Mouse (Mus musculus): ENCODE measurements around the gene Gmfg. TPM values are rescaled to one million over a fixed set of nuclear protein-coding genes. Genes with fewer than 3 reads are reported as not detected.

The Gmfg gene
- polyA plus RNA-seq, 1 experiment from 2014 or later = 30.5 TPM

DNA sequence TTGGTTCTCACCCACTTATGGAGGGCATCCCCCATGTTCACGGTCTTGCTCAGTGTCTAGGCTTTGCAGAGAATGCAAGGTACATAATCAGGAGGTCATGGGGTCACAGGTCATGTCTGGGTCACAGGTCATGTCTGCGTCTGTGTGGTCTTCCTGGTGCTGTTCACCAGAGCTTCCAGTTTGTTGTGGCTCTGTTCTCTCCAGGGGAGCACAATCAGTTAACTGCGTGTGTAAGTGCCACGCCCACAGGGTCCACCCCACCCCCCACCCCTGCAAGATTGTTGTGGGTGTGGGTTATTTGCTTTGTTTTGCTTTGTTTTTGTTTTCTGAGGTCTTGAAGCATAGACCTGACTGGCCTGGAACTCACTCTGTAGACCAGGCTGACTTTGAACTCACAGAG, 46.9 kb downstream of the Gmfg start:
- 0 out of 2 replicates have a peak, but pooled peaks cover 4% of the 10 kb centered on the region for H3K27me3 ChIP-seq (ENCODE audit: insufficient read depth, low read length)
- no peaks in the 10 kb centered on the region for H3K36me3 ChIP-seq (ENCODE audit: insufficient read depth)
- no peak overlapping the region for H3K4me2 ChIP-seq
- H3K27ac ChIP-seq (ENCODE audit: low read depth) = no peak overlapping the region
- WGBS = 23% methylated on average over 4 of the region's 4 CpGs
- ATAC-seq (ENCODE audit: insufficient read depth) = no peak
- H3K4me3 ChIP-seq (ENCODE audit: low read depth, low read length) = no peak overlapping the region
- no peak for DNase-seq
- H3K4me1 ChIP-seq (ENCODE audit: insufficient read depth) = no peaks in the 10 kb centered on the region
- no peaks in the 10 kb centered on the region for H3K9me3 ChIP-seq (ENCODE audit: low read depth, low read length)
- H3K9ac ChIP-seq = no peak overlapping the region
- no peak for TF ChIP-seq CTCF (IDR thresholded peaks at IDR 0.05; ENCODE audit: low read depth)

DNA sequence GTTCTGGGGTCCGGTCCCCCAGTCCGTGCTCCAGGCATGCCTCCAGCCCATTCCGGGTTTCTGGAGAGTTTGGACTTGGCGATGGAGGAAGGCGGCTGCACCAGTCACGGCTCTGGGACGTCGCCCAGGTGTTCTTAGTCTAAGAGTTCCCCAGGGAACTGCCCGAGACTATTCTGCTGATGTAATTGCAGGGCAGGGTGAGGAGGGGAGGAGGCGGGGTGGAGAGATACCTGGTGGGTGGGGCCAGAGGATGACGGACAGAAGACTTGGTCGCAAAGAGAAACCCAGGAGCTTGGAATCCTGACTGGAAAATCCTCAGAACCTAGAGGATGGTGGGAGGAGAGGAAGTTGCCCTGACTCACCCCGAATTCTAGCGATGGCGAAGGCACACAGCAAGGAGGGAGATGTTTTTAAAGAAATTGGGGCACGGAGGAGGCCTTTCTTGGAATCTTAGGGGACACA, 50.8 kb downstream of the Gmfg start:
- H3K4me1 ChIP-seq (ENCODE audit: insufficient read depth) = no peaks in the 10 kb centered on the region
- DNase-seq = peak; percentile 42
- H3K9ac ChIP-seq = peak overlapping the region; percentile 29; the same call in 1 of the 2 replicates
- 4% methylated on average over 16 of the region's 16 CpGs for WGBS
- peak overlapping the region; percentile 8; the same call in 1 of the 2 replicates for H3K4me3 ChIP-seq (ENCODE audit: low read depth, low read length)
- no peak for TF ChIP-seq CTCF (IDR thresholded peaks at IDR 0.05; ENCODE audit: low read depth)
- ATAC-seq (ENCODE audit: insufficient read depth) = no peak
- H3K27me3 ChIP-seq (ENCODE audit: insufficient read depth, low read length) = 0 out of 2 replicates have a peak, but pooled peaks cover 4% of the 10 kb centered on the region
- peak overlapping the region; percentile 47 for H3K4me2 ChIP-seq
- no peaks in the 10 kb centered on the region for H3K9me3 ChIP-seq (ENCODE audit: low read depth, low read length)
- no peak overlapping the region for H3K27ac ChIP-seq (ENCODE audit: low read depth)
- no peaks in the 10 kb centered on the region for H3K36me3 ChIP-seq (ENCODE audit: insufficient read depth)

DNA sequence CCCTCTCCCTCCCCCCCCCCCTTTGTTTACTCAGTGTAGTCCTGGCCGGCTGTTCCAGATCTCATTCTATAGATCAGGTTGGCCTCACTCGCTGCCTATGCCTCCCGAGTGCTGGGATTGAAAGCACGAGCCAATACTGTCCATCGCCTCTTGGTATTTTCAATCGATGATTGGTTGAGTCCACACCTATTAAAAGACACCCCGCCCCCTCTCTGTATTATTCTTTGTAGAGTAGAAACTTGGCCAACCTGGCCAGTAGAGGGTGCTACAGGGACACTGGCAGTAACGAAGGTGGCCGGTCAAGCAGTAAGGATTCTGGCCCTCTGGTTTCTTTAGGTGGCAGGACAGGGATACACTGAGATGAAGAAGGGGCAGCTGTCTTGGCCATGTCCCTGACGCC, 53.2 kb downstream of the Gmfg start:
- DNase-seq (peak; percentile 73), ATAC-seq (ENCODE audit: insufficient read depth) (no peak)
- WGBS = 6% methylated on average over 10 of the region's 10 CpGs
- Histone ChIP-seq H3K9ac (no peak overlapping the region), H3K9me3 (ENCODE audit: low read depth, low read length) (no peaks in the 10 kb centered on the region), H3K27ac (ENCODE audit: low read depth) (no peak overlapping the region), H3K4me3 (ENCODE audit: low read depth, low read length) (no peak overlapping the region), H3K36me3 (ENCODE audit: insufficient read depth) (no peaks in the 10 kb centered on the region), H3K27me3 (ENCODE audit: insufficient read depth, low read length) (0 out of 2 replicates have a peak, but pooled peaks cover 4% of the 10 kb centered on the region), H3K4me2 (0 out of 2 replicates have a peak overlapping the region, but pooled peaks have one; percentile 32), H3K4me1 (ENCODE audit: insufficient read depth) (no peaks in the 10 kb centered on the region)
- peak; percentile 64 for TF ChIP-seq CTCF (IDR thresholded peaks at IDR 0.05; ENCODE audit: low read depth)

- no peak for DNase-seq
Observed at GRCm38 (mm10) chr7:28490903-28491302, 53.7 kb downstream of the Gmfg start.

GRCm38 (mm10) chr7:28492310-28492709, 55.1 kb downstream of the Gmfg start:
- no peaks in the 10 kb centered on the region for H3K36me3 ChIP-seq (ENCODE audit: insufficient read depth)
- no peak for TF ChIP-seq CTCF (IDR thresholded peaks at IDR 0.05; ENCODE audit: low read depth)
- H3K27me3 ChIP-seq (ENCODE audit: insufficient read depth, low read length) = 0 out of 2 replicates have a peak, but pooled peaks cover 4% of the 10 kb centered on the region
- H3K27ac ChIP-seq (ENCODE audit: low read depth) = no peak overlapping the region
- no peak overlapping the region for H3K4me2 ChIP-seq
- WGBS = 78% methylated on average over 8 of the region's 8 CpGs
- no peak for ATAC-seq (ENCODE audit: insufficient read depth)
- no peak overlapping the region for H3K9ac ChIP-seq
- H3K4me1 ChIP-seq (ENCODE audit: insufficient read depth) = no peaks in the 10 kb centered on the region
- no peaks in the 10 kb centered on the region for H3K9me3 ChIP-seq (ENCODE audit: low read depth, low read length)
- no peak for DNase-seq
- H3K4me3 ChIP-seq (ENCODE audit: low read depth, low read length) = no peak overlapping the region

More at GRCm38 (mm10) chr7:28490903-28491302, 53.7 kb downstream of the Gmfg start:
- Histone ChIP-seq H3K9ac (no peak overlapping the region), H3K4me3 (ENCODE audit: low read depth, low read length) (no peak overlapping the region), H3K27me3 (ENCODE audit: insufficient read depth, low read length) (0 out of 2 replicates have a peak, but pooled peaks cover 4% of the 10 kb centered on the region), H3K36me3 (ENCODE audit: insufficient read depth) (no peaks in the 10 kb centered on the region), H3K27ac (ENCODE audit: low read depth) (no peak overlapping the region), H3K4me2 (0 out of 2 replicates have a peak overlapping the region, but pooled peaks have one; percentile 32), H3K9me3 (ENCODE audit: low read depth, low read length) (no peaks in the 10 kb centered on the region), H3K4me1 (ENCODE audit: insufficient read depth) (no peaks in the 10 kb centered on the region)
- no peak for ATAC-seq (ENCODE audit: insufficient read depth)
- 30% methylated on average over 14 of the region's 14 CpGs for WGBS
- no peak for TF ChIP-seq CTCF (IDR thresholded peaks at IDR 0.05; ENCODE audit: low read depth)

DNA sequence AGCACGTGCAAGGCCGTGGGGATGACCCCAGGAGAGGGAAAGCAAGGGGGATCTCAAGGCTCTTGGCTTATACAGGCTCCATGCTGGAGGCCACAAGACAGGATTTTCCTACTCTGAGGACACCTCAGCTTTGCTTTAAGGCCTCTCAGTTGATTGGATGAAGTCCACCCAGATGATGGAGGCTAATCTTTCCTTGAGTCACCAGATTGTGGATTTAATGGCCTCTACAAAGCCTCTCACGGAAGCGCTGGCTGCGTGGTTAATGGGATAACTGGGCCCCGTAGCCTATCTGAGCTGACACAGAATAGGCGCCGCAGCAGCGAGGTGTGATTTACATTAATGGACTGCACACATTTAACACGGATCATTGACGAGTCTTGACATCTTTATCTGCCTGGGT, 58.2 kb downstream of the Gmfg start:
- 55% methylated on average over 11 of the region's 11 CpGs for WGBS
- no peak for ATAC-seq (ENCODE audit: insufficient read depth)

More for the DNA sequence above, 58.2 kb downstream of the Gmfg start:
- TF ChIP-seq CTCF (IDR thresholded peaks at IDR 0.05; ENCODE audit: low read depth) = no peak
- no peaks in the 10 kb centered on the region for H3K4me1 ChIP-seq (ENCODE audit: insufficient read depth)
- H3K4me2 ChIP-seq = no peak overlapping the region
- no peaks in the 10 kb centered on the region for H3K9me3 ChIP-seq (ENCODE audit: low read depth, low read length)
- no peak overlapping the region for H3K9ac ChIP-seq
- H3K4me3 ChIP-seq (ENCODE audit: low read depth, low read length) = no peak overlapping the region
- no peak overlapping the region for H3K27ac ChIP-seq (ENCODE audit: low read depth)
- H3K27me3 ChIP-seq (ENCODE audit: insufficient read depth, low read length) = no peaks in the 10 kb centered on the region
- H3K36me3 ChIP-seq (ENCODE audit: insufficient read depth) = no peaks in the 10 kb centered on the region
- no peak for DNase-seq

Other genes starting within 250 kb of the Gmfg start
- 9.8 and 12.9 TPM in 2 replicates for gene Eid2, start 169.6 kb upstream of the Gmfg start, polyA plus RNA-seq (2014; fragmentation: Nextera tagmentation; extraction: Ambion mirVana)
- 9.0 and 10.9 TPM in 2 replicates for gene Eid2b, start 159.7 kb upstream of the Gmfg start, polyA plus RNA-seq (2014; fragmentation: Nextera tagmentation; extraction: Ambion mirVana)
- gene Selenov, start 146.3 kb upstream of the Gmfg start, polyA plus RNA-seq (2014; fragmentation: Nextera tagmentation; extraction: Ambion mirVana) = 0.15 TPM in 1 of 2 replicates, not detected in the other
- 0.43 and 0.66 TPM in 2 replicates for gene Dll3, start 135.2 kb upstream of the Gmfg start, polyA plus RNA-seq (2014; fragmentation: Nextera tagmentation; extraction: Ambion mirVana)
- 162 and 174 TPM in 2 replicates for gene Timm50, start 125.4 kb upstream of the Gmfg start, polyA plus RNA-seq (2014; fragmentation: Nextera tagmentation; extraction: Ambion mirVana)
- 73.5 and 77.5 TPM in 2 replicates for gene Supt5, start 98.7 kb upstream of the Gmfg start, polyA plus RNA-seq (2014; fragmentation: Nextera tagmentation; extraction: Ambion mirVana)
- 1,310 and 1,324 TPM in 2 replicates for gene Rps16, start 86.8 kb upstream of the Gmfg start, polyA plus RNA-seq (2014; fragmentation: Nextera tagmentation; extraction: Ambion mirVana)
- 74.1 and 75.1 TPM in 2 replicates for gene Plekhg2, start 64.8 kb upstream of the Gmfg start, polyA plus RNA-seq (2014; fragmentation: Nextera tagmentation; extraction: Ambion mirVana)
- gene Zfp36, start 57.2 kb upstream of the Gmfg start, polyA plus RNA-seq (2014; fragmentation: Nextera tagmentation; extraction: Ambion mirVana) = 12.9 and 13.2 TPM in 2 replicates
- 45.9 and 49.1 TPM in 2 replicates for gene Med29, start 44.7 kb upstream of the Gmfg start, polyA plus RNA-seq (2014; fragmentation: Nextera tagmentation; extraction: Ambion mirVana)
- gene Paf1, start 44.5 kb upstream of the Gmfg start, polyA plus RNA-seq (2014; fragmentation: Nextera tagmentation; extraction: Ambion mirVana) = 73.1 and 75.4 TPM in 2 replicates
- 4.4 and 6.6 TPM in 2 replicates for gene Lrfn1, start 14.5 kb downstream of the Gmfg start, polyA plus RNA-seq (2014; fragmentation: Nextera tagmentation; extraction: Ambion mirVana)
- gene Ifnl2, start 73.0 kb downstream of the Gmfg start, polyA plus RNA-seq (2014; fragmentation: Nextera tagmentation; extraction: Ambion mirVana) = not detected in 2 replicates
- gene Ifnl3, start 85.4 kb downstream of the Gmfg start, polyA plus RNA-seq (2014; fragmentation: Nextera tagmentation; extraction: Ambion mirVana) = not detected in 2 replicates
- gene Sycn, start 103.4 kb downstream of the Gmfg start, polyA plus RNA-seq (2014; fragmentation: Nextera tagmentation; extraction: Ambion mirVana) = not detected in 2 replicates
- not detected in 2 replicates for gene Nccrp1, start 109.8 kb downstream of the Gmfg start, polyA plus RNA-seq (2014; fragmentation: Nextera tagmentation; extraction: Ambion mirVana)
- 27.9 and 34.0 TPM in 2 replicates for gene Samd4b, start 160.7 kb downstream of the Gmfg start, polyA plus RNA-seq (2014; fragmentation: Nextera tagmentation; extraction: Ambion mirVana)
- gene Pak4, start 160.7 kb downstream of the Gmfg start, polyA plus RNA-seq (2014; fragmentation: Nextera tagmentation; extraction: Ambion mirVana) = 46.2 and 52.5 TPM in 2 replicates
- gene Acp7, start 193.9 kb downstream of the Gmfg start, polyA plus RNA-seq (2014; fragmentation: Nextera tagmentation; extraction: Ambion mirVana) = not detected in 2 replicates

Measured in lung, embryonic 14.5 days (tissue).